Mouse (Mus musculus) erythroblast, embryonic 14.5 days (primary cell): Measurements from ENCODE around the gene Olfr1223.

ENCODE experiments used
- GATA1 ChIP-seq: IDR thresholded peaks from 2 replicates; pipeline ENCODE4 v1.6.1; 2012; ENCODE audit warnings: low read length, inconsistent platforms, mixed read lengths
- TAL1 ChIP-seq: IDR thresholded peaks from 3 replicates; pipeline ENCODE4 v1.6.1; 2012; ENCODE audit warnings: low read length, inconsistent platforms, mixed read lengths

- TF ChIP-seq GATA1 (no peak), TAL1 (no peak)
Measured at GRCm38 (mm10) chr2:89093848-89094247, 57.5 kb downstream of the Olfr1223 start.
